Mouse (Mus musculus) brown adipose tissue, adult 24 weeks (tissue): ENCODE data around the gene March4. TPM values are rescaled to one million over a fixed set of nuclear protein-coding genes. Genes with fewer than 3 reads are reported as not detected.

Experiments used
- H3K27ac ChIP-seq: fragments of 200-500 bp; replicated peaks from 2 replicates; pipeline ENCODE4 v1.5.1; 2012; ENCODE audit warnings: low read depth, mild to moderate bottlenecking, low read length
- H3K4me1 ChIP-seq: fragments of 200-500 bp; 2 replicates; pipeline ENCODE4 v1.6.1; 2012; ENCODE audit warnings: low read length, mixed read lengths; ENCODE audit not compliant: control insufficient read depth, insufficient read depth, insufficient read length
- H3K4me3 ChIP-seq: fragments of 200-500 bp; 2 replicates; pipeline ENCODE4 v1.5.1; 2012; ENCODE audit warnings: low read depth, mild to moderate bottlenecking, low read length, moderate library complexity; ENCODE audit not compliant: insufficient read depth
- polyA plus RNA-seq: library from polyadenylated mRNA; stranded (reverse); fragments of >200 nt; gene quantifications from 2 replicates; pipeline ENCODE4 v1.2.4, GENCODE M21; 2012; ENCODE audit not compliant: missing spikeins, insufficient read depth, insufficient read length

The March4 gene
- polyA plus RNA-seq, 1 experiment = not detected

GRCm38 (mm10) chr1:72439146-72439545 is 97.6 kb downstream of the March4 start:
- Histone ChIP-seq H3K4me3 (no peak overlapping the region), H3K27ac (no peak overlapping the region), H3K4me1 (no peaks in the 10 kb centered on the region)

GRCm38 (mm10) chr1:72436967-72437366 is 99.8 kb downstream of the March4 start:
- no peaks in the 10 kb centered on the region for H3K4me1 ChIP-seq
- H3K27ac ChIP-seq = no peak overlapping the region
- no peak overlapping the region for H3K4me3 ChIP-seq

- no peak overlapping the region for H3K4me3 ChIP-seq
- no peak overlapping the region for H3K27ac ChIP-seq
Observed at GRCm38 (mm10) chr1:72434510-72434909, 102.2 kb downstream of the March4 start.

GRCm38 (mm10) chr1:72432579-72432978 is 104.2 kb downstream of the March4 start:
- Histone ChIP-seq H3K4me3 (no peak overlapping the region), H3K4me1 (no peaks in the 10 kb centered on the region), H3K27ac (no peak overlapping the region)

More at GRCm38 (mm10) chr1:72434510-72434909, 102.2 kb downstream of the March4 start:
- H3K4me1 ChIP-seq = no peaks in the 10 kb centered on the region

GRCm38 (mm10) chr1:72429107-72429807 is 107.5 kb downstream of the March4 start:
- Histone ChIP-seq H3K4me3 (no peak overlapping the region), H3K27ac (no peak overlapping the region), H3K4me1 (no peaks in the 10 kb centered on the region)

- Histone ChIP-seq H3K4me1 (no peaks in the 10 kb centered on the region), H3K27ac (no peak overlapping the region), H3K4me3 (no peak overlapping the region)
Observed at GRCm38 (mm10) chr1:72428526-72428925, 108.2 kb downstream of the March4 start.

- H3K4me3 ChIP-seq = no peak overlapping the region
- H3K4me1 ChIP-seq = no peaks in the 10 kb centered on the region
- no peak overlapping the region for H3K27ac ChIP-seq
Observed at GRCm38 (mm10) chr1:72426456-72426855, 110.3 kb downstream of the March4 start.

GRCm38 (mm10) chr1:72422121-72422520 is 114.6 kb downstream of the March4 start:
- Histone ChIP-seq H3K4me3 (no peak overlapping the region), H3K4me1 (no peaks in the 10 kb centered on the region), H3K27ac (no peak overlapping the region)

- H3K27ac ChIP-seq = no peak overlapping the region
- no peaks in the 10 kb centered on the region for H3K4me1 ChIP-seq
- no peak overlapping the region for H3K4me3 ChIP-seq
Observed at GRCm38 (mm10) chr1:72420220-72420619, 116.5 kb downstream of the March4 start.

DNA sequence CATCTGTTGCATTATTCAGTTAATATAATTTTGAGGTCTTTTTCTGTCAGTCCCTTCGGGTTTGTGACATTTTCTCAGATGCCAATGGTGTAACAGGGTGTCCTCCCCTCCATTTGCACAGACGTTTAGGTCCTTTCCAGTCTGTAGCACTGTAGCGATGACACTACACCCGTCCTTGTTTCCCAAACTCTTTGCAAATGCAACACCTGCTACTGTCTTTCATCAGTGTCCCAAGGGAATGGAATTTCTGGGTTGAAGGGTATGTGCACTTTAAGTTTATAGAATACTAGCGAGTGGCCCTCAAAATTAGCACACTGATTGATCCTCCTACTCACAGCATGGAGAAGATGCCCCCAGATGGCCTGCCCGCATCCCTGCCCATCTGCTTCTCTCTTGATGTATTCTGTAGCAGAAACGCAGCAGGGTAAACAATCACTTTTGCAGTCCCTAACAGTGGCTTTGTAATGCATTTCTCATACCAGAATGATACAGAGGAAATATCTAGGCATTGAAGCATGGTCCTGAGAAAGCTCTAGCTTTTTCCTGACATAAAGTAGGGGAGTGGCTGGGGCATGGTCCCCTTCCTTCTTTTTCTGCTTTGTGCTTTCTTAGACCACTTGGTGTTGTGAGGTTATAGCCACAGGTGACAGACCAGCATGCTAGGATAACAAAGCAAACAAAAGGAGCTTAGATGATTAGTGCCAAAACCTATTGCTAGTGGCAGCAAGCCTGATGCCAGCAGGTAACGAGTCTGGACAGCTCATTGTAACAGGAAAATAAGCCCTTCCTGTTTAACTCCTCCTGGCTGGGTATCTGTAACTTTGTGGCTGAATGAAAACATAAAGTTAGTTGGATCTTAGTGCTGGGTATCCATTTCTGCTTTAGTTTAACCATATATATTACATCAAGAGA is 117.7 kb downstream of the March4 start:
- Histone ChIP-seq H3K4me3 (no peak overlapping the region), H3K4me1 (no peaks in the 10 kb centered on the region), H3K27ac (no peak overlapping the region)

- no peak overlapping the region for H3K4me3 ChIP-seq
- no peaks in the 10 kb centered on the region for H3K4me1 ChIP-seq
- H3K27ac ChIP-seq = no peak overlapping the region
Observed at GRCm38 (mm10) chr1:72414561-72415253, 122.0 kb downstream of the March4 start.

DNA sequence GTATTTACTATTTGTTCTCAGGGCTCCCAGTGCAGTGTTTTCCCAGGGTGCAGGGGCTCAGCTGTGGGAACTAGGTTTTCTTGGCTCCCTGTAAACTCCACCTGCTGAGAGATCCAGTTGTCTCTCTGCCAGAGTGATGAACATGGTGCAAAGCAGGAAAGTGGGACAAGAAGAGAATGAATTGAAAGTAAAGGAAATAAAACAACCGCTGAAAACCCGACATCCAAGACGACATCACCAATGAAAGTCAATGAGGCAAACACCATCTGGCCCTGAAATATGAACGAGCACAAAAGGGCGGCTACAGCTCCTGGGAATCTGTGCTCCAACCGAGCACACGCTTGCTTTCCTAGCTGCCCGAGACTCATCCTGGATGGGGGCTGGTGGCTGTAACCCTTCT is 122.6 kb downstream of the March4 start:
- Histone ChIP-seq H3K4me1 (no peaks in the 10 kb centered on the region), H3K4me3 (no peak overlapping the region), H3K27ac (no peak overlapping the region)

DNA sequence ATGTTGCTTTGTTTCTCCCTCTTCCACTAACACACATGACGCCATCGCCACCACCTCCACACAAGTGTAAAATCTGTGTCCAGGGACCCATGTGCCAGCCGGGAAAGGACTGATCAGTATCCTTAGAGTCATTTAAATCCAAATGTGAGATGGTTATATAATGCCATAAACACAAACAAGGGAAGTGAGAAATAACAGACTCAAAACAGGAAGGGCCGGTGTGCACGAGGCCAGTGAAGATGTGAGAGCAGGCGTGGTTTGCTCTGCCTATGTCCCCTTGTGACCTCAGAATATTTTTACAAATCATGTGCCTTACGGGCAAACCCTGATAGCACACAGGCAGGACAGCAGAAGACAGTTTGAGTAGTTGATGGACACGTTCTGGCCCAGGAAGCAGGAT is 123.5 kb downstream of the March4 start:
- Histone ChIP-seq H3K27ac (no peak overlapping the region), H3K4me3 (no peak overlapping the region), H3K4me1 (no peaks in the 10 kb centered on the region)

- Histone ChIP-seq H3K4me1 (no peaks in the 10 kb centered on the region), H3K4me3 (no peak overlapping the region), H3K27ac (no peak overlapping the region)
Observed at GRCm38 (mm10) chr1:72411108-72411507, 125.6 kb downstream of the March4 start.

DNA sequence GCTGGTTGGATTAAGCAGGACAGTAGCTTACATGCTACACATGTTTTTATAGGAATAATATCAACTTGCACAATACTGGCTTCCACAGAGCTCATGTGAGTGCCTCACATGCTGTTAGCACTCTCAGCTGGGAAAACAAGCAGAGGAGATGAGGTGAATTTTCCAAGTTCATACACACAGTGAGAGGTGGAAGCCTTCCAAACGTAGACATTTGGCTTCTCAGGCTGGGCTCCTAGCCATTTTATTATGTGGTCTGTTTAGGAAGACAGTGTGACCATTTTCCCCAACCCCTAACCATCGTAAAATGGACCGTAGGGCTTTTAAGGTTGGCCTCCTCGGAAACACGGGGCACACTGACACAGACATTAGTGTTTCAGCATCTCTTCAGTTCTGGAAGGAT is 126.8 kb downstream of the March4 start:
- Histone ChIP-seq H3K4me1 (no peaks in the 10 kb centered on the region), H3K27ac (no peak overlapping the region), H3K4me3 (no peak overlapping the region)
